Mouse (Mus musculus) cortical plate, adult 2 months (tissue): ENCODE data around the gene Olfr522.

Source experiments
- CTCF ChIP-seq: fragments of 200-500 bp; IDR thresholded peaks from 2 replicates; pipeline ENCODE4 v1.5.1; 2011; ENCODE audit warnings: mild to moderate bottlenecking, control low read depth, low read length; ENCODE audit not compliant: insufficient read depth; ENCODE audit errors: extremely low read depth
- POLR2A ChIP-seq: fragments of 200-500 bp; IDR thresholded peaks from 2 replicates; pipeline ENCODE4 v1.6.1; 2011; ENCODE audit warnings: mild to moderate bottlenecking, low read length, control low read depth; ENCODE audit not compliant: insufficient read depth; ENCODE audit errors: extremely low read depth

DNA sequence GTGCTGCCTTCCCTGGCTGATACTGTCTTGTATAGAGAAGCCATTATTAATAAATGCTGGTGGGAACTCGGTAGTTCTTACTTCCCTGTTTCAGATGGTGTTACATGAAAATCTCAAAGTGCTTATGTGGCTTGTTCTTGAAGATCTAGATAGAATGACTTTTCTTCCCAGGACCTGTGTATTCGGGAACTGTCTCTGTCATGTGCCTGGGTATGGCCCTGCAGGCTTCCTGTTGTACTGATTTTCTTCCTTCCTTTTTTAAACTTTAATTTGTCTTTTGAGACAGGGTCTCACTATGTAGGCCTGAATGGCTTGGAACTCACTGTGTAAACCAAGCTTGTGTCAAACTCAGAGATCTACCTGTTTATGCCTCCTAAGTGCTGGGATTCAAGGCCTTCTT lies 36.7 kb downstream of the Olfr522 start:
- no peak for TF ChIP-seq CTCF
- no peak for TF ChIP-seq POLR2A
